Mouse (Mus musculus) Patski (cell line): ENCODE measurements at regions not wholly inside any gene's neighbourhood (a gene's known extent, or its start where the extent isn't known, plus 50 kb on each side); places are given as distances from the start of the nearest gene placed in this dataset.

Experiments used
- ATAC-seq: fragments of 100-300 bp; one replicate; pipeline ENCODE4 v1.8.0; 2021
- CTCF ChIA-PET: fragments of 350-600 bp; sonication (Branson Sonifier 250); formaldehyde crosslinking; loops from one replicate; lab custom pipeline; 2022; ENCODE audit warnings: inconsistent platforms; lab: Charles Lee
- POLR2A ChIA-PET: fragments of 350-600 bp; sonication (Branson Sonifier 250); formaldehyde crosslinking; loops from one replicate; lab custom pipeline; 2022; ENCODE audit warnings: antibody characterized with exemption, inconsistent platforms; lab: Charles Lee
- DNase-seq: peaks from one replicate; pipeline ENCODE4 v3.0.0-alpha.2; 2011; ENCODE audit warnings: low read depth, low spot score
- H3K27me3 ChIP-seq: fragments of 371-371 bp; one replicate; pipeline ENCODE4 v1.5.1; 2021
- CTCF ChIP-seq: fragments of 100-300 bp; IDR thresholded peaks from one replicate; pipeline ENCODE4 v1.5.1; 2021
- in situ Hi-C: fragments of 300-500 bp; cut with MboI; formaldehyde crosslinking; loops from 3 replicates; pipeline ENCODE4 v1.11.1; 2018; ENCODE audit warnings: low pct_unique_long_range_greater_than_20kb, mixed read lengths

GRCm38 (mm10) chr5:119619906-119620305 lies 50.6 kb upstream of the Tbx3 start:
- DNase-seq (no peak), ATAC-seq (no peak)
- H3K27me3 ChIP-seq = no peaks in the 10 kb centered on the region
- ChIA-PET CTCF (no interaction called here), POLR2A (no interaction called here)
- in situ Hi-C loops = no loop called here
- no peak for TF ChIP-seq CTCF
